Mouse (Mus musculus) C2C12 (cell line): ENCODE results near the gene Meis1. TPM values are rescaled to one million over a fixed set of nuclear protein-coding genes. Genes with fewer than 3 reads are reported as not detected.

ENCODE experiments used
- H3K27me3 ChIP-seq: one replicate; pipeline ENCODE4 v1.6.1; 2011; ENCODE audit not compliant: control insufficient read depth, insufficient read depth, insufficient read length
- H3K36me3 ChIP-seq: one replicate; pipeline ENCODE4 v1.6.1; 2011; ENCODE audit not compliant: control insufficient read depth, insufficient read depth
- H3K4me3 ChIP-seq: one replicate; pipeline ENCODE4 v1.5.1; 2011; ENCODE audit warnings: mild to moderate bottlenecking, control low read depth; ENCODE audit not compliant: poor library complexity, insufficient read depth, severe bottlenecking
- H3K79me2 ChIP-seq: one replicate; pipeline ENCODE4 v1.6.1; 2011; ENCODE audit not compliant: control insufficient read depth, insufficient read depth
- H3K79me3 ChIP-seq: one replicate; pipeline ENCODE4 v1.6.1; 2011; ENCODE audit warnings: low read depth, control low read depth
- H3ac ChIP-seq: one replicate; pipeline ENCODE3; 2011; ENCODE audit warnings: low read depth; ENCODE audit not compliant: control insufficient read depth, insufficient read length
- CEBPB ChIP-seq: IDR thresholded peaks from one replicate; pipeline ENCODE4 v1.6.1; 2011; ENCODE audit warnings: low read depth, mild to moderate bottlenecking, control low read depth, moderate library complexity
- CTCF ChIP-seq: IDR thresholded peaks from one replicate; pipeline ENCODE4 v1.5.1; 2011; ENCODE audit not compliant: control insufficient read depth, insufficient read depth, insufficient read length
- FOSL1 ChIP-seq: IDR thresholded peaks from one replicate; pipeline ENCODE4 v1.8.0; 2011; ENCODE audit warnings: mild to moderate bottlenecking, low read length; ENCODE audit not compliant: poor library complexity, insufficient read depth, severe bottlenecking
- MAX ChIP-seq: IDR thresholded peaks from one replicate; pipeline ENCODE4 v1.6.1; 2011; ENCODE audit warnings: mild to moderate bottlenecking, control low read depth
- MYOD1 ChIP-seq: IDR thresholded peaks from one replicate; pipeline ENCODE4 v1.6.1; 2011; ENCODE audit warnings: low read depth; ENCODE audit not compliant: control insufficient read depth, insufficient read length
- MYOG ChIP-seq: IDR thresholded peaks from one replicate; pipeline ENCODE4 v1.6.1; 2011; ENCODE audit not compliant: control insufficient read depth, insufficient read length; ENCODE audit errors: extremely low read depth
- USF1 ChIP-seq: IDR thresholded peaks from one replicate; pipeline ENCODE4 v1.6.1; 2011; ENCODE audit warnings: low read depth, mild to moderate bottlenecking, control low read depth, moderate library complexity
- polyA plus RNA-seq: library from polyadenylated mRNA; unstranded; fragments of >200 nt; fragmentation: generic; extraction: Trizol; gene quantifications from one replicate; pipeline ENCODE4 v1.2.1, GENCODE M21; 2012; ENCODE audit warnings: missing spikeins

The Meis1 gene
- polyA plus RNA-seq, 1 experiment, result 6.8 TPM

DNA sequence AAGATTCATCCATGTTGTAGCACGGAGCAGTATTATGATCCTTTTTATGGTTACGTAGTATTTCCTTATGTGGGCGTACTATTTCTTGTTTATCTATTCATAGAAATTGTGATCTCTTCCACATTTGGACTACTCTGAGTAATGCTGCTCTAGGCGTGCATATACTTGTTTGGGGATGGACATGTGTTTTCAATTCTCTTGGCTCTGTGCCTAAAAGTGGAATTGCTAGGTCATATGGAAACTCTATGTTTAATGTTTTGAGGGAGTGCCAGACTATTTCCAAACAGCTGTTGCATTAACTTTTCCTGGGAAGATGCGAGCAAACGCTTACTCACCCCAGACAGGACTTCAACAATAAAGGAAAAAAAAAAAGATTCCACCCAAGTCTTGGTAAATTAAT is 173.3 kb downstream of the Meis1 start:
- Histone ChIP-seq H3K27me3 (no peaks in the 10 kb centered on the region), H3ac (no peak overlapping the region), H3K79me3 (no peaks in the 10 kb centered on the region), H3K79me2 (no peaks in the 10 kb centered on the region), H3K4me3 (no peak overlapping the region), H3K36me3 (no peaks in the 10 kb centered on the region)
- TF ChIP-seq MYOD1, result no peak
- TF ChIP-seq CEBPB, result no peak
- no peak for TF ChIP-seq FOSL1
- TF ChIP-seq CTCF, result no peak

DNA sequence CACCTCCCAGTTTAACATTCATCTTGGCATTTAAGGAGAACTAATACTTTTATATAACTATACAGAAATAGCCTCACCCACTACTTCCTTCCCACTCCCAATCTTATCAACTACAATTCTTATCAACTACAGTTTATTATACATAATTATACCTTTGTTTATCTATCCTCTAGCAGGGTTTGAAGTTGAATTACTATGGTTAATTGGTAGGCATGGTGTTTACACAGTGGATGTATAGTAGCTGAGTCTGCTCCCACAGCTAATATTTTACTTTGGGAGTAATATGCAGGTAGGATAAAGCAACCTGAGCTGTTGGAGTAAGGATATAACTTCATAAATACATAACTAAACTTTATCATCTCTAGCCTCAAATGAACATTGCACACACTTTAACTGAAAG is 188.7 kb downstream of the Meis1 start:
- no peak for TF ChIP-seq MYOD1
- TF ChIP-seq USF1, result no peak
- no peak for TF ChIP-seq FOSL1
- no peak for TF ChIP-seq CEBPB
- no peak for TF ChIP-seq MAX
- no peak for TF ChIP-seq MYOG
- TF ChIP-seq CTCF, result no peak

More for the DNA sequence above, 188.7 kb downstream of the Meis1 start:
- Histone ChIP-seq H3K27me3 (no peaks in the 10 kb centered on the region), H3K79me3 (no peaks in the 10 kb centered on the region), H3K79me2 (no peaks in the 10 kb centered on the region), H3K4me3 (no peak overlapping the region), H3ac (no peak overlapping the region), H3K36me3 (no peaks in the 10 kb centered on the region)
